Mouse (Mus musculus) thymus, adult 2 months (tissue): ENCODE data around the gene Mmachc.

Source experiments
- CTCF ChIP-seq: fragments of 200-500 bp; IDR thresholded peaks from 2 replicates; pipeline ENCODE4 v1.5.1; 2012; ENCODE audit warnings: mild to moderate bottlenecking, control low read depth, low read length, moderate library complexity, borderline replicate concordance; ENCODE audit not compliant: control insufficient read depth, poor library complexity, insufficient read depth; ENCODE audit errors: extremely low read depth
- POLR2A ChIP-seq: fragments of 200-500 bp; IDR thresholded peaks from 2 replicates; pipeline ENCODE4 v1.6.1; 2012; ENCODE audit warnings: mild to moderate bottlenecking, low read length, control low read depth, moderate library complexity; ENCODE audit not compliant: control insufficient read depth, poor library complexity, insufficient read depth; ENCODE audit errors: extremely low read depth

DNA sequence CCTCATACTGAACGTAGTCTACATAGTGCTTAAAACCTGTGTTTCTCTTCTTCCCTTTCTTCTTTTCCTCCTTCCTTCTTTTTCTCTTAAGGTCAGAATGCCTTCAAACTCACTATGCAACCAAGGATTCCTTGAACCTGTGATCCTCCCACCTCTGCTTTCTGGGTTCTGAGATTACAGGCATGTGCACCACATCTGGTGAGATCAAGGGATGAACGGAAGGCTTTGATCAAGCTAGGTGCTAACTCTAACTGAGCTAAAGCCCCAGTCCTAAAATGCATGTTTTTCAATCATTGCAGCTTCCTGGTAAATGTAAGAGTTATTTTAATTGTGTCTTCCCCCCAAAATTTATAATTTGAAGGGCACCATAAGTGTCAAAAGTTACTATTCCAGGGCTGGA, 26.8 kb upstream of the Mmachc start:
- TF ChIP-seq CTCF = no peak
- no peak for TF ChIP-seq POLR2A
